Mouse (Mus musculus): ENCODE measurements at regions not wholly inside any gene's neighbourhood (a gene's known extent, or its start where the extent isn't known, plus 50 kb on each side); places are given as distances from the start of the nearest gene placed in this dataset.

DNA sequence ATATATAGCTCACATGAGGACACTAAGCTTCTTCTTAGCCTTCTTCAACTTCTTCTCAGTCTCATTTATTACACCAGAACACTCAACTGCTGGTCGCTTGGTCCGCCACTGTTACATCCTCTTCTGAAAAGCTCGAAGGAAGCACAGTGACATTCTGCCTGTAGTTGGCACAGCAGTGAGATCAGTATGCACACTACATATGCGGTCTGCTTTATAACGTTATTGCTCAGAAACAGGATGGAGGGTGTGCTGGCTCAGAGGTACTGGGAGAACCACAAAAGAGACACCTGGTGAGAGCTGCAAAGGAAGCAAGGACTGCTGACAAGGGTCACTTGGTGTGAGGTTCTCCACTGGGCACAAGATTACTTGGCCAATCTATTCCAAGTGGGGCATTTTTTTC, 179.5 kb downstream of the Ets1 start:
- no peak for DNase-seq

DNA sequence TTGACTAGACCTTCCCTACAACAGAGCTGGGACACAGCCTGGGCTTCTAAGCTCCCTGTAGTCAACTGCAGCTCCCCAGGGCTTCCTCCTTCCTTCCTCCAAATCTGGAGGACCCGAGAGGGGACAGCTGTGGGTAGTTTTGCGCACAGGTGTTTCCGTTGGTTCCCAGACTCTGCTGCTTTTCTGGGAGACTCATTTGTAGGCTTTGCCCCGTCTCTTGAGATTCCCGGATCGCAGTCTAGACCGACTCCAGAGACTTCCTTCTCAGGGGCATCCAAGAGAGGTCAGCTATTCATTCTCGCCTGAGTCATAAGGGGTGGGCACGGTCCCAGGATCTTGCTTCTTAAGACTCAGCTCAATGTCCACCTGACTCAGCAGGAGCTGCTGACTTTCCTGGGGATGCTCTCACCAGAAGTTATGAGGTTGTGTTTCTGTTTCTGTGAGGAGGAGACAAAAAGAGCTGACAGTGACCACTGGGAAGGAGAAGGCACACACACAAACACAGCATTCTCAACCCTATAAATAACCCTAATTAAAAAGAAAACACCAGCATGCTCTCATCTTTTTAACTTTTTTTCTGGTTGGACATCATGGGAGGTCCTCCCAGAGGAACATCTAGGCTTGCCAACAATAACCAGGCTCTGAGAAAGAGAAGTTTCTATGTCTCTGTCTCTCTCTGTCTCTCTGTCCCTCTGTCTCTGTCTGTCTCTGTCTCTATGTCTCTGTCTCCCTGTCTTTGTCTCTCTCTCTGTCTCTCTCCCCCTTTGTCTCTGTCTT, 180.8 kb downstream of the Ets1 start:
- peak; percentile 72 to 75 for DNase-seq

DNA sequence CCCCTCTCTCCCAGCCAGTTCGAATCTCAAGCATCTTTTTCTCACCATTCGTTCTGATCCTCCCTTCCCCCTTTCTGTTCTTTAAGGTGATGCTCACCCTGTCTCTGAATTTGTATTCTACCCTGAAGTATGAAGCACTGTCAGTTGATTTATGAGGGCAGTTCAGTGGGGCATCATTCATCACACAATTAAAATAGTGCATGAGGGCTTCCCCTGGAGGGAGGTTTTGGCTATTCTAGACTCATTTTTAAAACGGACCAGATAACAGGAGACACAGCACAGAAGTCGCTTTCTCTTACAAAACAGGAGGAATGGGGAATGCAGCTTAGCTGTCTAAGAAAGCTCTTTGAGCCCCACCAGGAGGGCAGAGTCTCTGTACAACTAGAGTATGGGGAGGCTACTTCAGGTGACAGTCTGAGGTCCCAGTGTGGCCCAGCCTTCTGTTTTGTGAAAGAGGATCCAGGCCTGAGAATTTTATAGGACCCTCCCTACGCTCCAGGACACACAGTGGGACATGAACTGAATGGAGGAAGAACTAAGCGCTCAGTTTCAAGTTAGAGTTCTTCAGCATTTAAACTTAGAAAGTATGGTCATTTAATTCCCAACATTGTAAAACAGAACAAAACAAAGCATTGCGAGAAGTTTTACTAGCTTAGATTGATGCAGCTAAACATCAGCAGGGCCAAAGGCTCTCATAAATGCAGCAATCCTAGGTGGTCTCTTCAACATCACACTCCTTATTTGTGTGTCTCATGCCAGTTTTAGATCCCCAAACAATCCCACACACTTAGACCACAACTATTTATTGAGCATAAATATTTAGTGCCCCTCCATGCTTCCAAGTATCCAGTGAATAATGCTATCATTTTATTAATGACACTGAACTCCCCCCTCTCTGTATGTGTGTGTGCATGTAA, 181.7 kb downstream of the Ets1 start:
- peak in 1 of 2 experiments; percentile 7 for DNase-seq

DNA sequence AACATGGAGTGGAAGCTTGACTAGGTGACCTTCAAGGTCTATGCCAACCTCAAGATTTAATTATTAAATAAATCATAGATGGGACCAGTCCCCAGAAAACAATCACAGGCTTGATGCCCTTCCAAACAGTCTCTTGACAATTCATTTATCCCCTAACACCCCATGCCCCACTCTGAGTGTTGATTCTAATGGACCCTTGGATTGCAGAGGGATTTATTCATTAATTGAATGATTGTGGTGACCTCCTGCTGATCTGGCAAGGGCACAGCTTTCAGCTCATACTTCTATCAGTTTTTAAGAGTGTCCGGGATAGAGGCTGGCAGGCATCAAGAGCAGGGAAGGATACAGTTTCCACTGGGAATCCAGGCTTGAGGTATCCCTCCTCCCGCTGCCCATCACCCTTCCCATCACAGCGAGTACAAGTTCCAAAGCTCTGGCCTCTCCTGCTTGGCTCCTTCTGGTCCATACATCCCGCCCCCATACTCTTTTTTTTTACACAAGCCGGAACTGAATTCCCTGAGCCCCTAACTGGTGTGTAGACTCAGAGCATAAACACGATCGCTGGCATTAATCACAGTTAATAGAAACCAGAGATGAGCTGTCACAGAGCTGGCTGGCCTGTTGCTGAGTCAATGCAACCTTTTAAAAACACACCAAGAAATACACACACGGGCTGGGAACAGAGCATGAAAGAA, 187.6 kb downstream of the Ets1 start:
- no peak for DNase-seq

DNA sequence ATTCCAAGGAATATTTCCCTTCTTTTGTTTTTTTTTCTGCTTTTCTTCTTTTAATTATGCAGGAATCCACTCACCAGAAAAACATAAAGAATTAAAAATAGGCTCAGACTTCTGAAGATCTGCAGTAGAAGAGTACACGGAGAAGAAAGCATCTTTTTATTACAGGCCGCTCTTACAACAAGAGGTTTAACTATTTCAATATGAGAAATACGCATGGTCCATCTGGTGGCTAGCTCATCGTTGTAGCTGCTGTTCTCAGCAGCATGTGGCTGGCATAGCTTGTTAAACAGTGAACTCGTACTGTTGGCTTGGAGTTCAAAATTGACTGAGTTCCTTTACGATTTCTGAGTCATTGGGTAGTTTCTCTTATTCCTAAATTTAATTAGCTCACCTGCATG, 188.1 kb downstream of the Ets1 start:
- no peak for DNase-seq

DNA sequence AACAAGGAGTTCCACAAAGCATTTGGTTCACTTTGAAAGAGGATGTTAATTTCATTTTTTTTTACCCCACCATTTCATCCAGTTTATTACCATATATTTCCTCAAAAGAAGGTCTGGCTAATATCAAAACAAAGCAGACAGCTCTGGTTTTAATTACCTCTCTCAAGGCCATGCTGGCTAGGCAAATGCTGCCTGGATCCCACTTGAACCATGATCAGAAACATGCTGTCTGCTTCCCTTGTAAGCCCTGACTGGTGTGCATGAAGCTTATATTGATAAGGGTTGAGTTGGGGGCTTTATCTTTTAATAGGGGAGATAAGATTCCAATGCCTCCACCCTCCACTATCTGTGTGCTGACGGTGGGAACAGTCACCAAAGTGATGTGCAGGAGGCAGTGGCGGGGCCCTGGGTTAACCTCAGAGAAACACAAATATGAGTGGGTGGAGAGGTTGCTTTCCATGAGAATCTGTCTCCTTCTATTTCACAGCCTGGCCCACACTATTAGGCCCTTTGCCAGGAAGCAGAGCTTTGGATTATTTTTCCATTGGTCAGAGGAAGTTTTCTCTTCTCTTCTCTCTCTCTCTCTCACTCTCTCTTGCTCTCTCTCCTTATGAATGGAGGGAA, 194.4 kb downstream of the Ets1 start:
- DNase-seq = no peak

DNA sequence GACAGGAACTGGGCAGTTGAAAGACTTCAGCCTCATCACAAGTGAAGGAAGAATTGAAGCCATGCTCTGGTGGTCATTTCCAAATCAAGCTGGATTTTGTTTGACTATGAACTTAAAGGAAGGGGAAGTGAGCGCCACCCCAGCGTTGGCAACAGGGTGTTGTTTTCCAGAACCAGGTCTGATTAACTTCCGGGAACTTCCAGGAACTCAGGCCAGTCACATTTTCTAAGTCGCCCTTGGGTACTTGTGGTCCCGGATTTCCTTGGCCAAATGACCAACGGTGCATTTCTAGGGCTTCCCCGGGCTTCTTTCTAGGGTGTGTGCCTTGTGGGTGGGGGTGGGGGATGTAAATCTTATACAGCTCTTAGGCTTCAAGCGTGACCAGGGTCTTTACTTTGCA, 197.4 kb downstream of the Ets1 start:
- peak in 1 of 2 experiments; percentile 42 for DNase-seq

DNA sequence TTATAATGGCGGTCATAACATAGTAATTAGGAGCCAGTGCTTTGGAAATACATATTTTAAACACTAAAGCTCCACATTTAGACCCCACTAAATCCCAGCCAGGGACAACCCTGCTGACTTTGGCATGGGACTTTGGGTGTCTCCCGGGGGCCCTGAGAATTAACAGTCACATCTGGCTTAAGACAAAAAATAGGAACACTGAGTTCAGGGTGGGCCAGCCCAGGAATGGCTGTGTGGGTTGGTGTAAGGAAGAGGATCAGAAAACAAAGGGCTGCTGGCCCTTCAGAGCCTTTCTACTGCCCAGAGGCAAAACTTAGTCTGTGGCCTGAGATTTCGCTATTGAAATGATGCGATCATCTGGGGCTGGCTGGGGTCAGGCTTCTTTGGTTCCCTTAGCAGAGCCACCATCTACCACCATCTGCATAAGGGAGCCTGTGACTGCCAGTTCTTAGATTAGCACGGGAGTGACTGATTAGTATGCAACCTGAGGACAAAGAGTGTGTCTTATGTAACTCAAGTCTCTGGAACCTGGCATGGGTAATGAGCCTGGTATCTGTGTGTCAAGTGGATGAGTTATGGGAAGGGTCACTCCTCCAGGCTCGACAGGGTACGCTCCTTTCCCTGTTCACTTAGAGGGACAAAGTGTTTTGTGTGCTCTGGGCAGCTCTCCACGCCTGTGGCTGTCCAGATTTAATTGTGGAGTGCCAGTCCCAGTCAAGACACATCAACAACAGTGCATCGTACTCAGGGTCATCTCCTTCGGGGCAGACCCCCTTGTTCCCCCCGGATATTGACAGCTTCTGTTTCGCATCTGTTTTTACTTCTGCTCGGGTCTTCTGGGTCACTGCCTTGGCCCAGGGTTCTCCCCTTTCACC, 199.0 kb downstream of the Ets1 start:
- no peak for DNase-seq

DNA sequence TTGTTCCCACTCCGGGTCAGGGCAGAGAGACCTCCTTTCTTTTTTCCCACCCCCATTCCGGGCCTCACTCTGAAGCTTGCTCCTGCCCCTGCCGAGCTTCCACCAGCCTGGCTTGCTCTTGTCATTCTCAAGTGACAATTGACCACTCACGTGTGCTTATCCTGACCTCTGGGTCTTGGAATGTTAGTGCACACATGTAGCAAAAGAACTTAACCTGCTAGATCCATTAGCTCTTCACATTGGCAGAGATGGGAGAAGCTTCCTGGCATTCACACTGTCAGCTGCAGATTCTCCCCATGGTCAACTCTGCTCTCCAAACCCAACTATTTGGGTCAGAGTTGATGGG, 199.6 kb downstream of the Ets1 start:
- DNase-seq = no peak

DNA sequence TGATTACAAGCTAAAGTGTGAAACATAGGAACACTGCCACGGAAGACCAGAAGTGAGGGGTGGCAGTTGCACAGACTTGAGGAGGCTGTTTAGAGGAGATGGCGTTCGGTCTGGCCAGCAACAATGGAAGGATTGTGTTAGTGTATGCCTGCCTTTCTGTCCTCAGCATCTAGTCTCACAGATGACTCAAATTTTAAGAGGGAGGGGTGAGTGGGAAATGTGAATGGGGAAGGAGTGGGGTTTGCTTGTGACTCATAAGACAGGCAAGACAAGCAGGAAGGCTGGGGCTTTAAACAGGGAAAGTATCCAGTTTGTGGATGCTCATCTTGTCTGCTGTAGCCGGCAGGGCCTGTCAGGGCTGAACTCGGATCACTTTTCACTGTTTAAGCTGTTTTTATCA, 200.3 kb downstream of the Ets1 start:
- DNase-seq = no peak

DNA sequence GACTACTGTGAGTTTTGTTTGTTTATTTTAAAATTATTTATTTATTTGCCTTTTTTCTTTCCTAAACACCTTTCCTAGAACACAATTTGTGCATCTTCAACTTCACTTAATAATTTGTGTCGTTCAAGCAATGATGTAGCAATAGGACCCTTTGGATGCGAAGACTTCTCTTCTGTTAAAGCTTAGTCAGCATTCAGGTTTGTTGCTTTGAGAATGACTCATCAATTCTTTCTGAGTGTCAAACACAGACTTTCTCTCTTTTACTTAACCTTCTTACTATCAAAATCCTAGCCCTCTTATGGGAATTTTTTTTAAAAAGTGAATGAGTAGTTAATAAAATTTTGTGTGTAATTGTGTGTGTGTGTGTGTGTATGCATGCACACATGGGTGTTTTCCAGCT, 211.3 kb downstream of the Ets1 start:
- DNase-seq = no peak

DNA sequence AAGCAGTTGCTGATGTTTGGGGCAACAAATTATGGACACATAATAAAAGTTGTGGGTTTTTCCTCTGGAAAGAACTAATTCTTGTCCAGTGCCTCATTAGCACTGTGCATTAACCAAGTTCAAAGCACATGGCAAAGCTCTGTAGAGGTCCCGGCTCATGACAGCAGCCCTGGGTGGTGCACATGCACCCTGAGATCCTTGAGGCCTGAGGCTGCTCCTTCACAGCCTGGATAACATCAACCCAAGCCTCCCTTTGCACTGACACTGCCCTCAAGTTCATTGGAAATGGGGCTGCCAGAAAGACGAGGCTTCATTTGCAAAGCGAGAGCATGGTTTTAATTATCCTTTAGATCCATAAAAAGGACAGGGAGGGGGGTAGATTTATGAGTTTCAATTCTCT, 216.3 kb downstream of the Ets1 start:
- no peak for DNase-seq

DNA sequence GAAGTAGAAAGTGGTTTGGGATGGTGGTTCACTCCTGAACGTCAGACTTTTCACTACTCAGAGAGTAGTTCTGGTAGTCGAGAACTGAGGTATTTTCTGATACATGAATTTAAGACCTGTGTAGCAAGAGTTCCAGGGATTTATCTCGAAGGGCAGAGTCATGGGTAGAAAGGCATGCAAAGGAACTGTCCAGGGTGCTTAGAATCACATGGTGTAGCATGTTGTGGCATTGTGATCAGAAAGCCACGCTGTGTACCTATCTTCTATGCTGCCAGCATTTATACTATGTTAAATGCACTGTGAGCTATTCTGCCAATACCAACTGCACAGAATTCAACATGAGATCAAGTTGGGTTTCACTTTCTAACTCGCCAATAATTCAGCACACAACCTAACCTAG, 227.3 kb downstream of the Ets1 start:
- DNase-seq = peak in 1 of 2 experiments; percentile 10

DNA sequence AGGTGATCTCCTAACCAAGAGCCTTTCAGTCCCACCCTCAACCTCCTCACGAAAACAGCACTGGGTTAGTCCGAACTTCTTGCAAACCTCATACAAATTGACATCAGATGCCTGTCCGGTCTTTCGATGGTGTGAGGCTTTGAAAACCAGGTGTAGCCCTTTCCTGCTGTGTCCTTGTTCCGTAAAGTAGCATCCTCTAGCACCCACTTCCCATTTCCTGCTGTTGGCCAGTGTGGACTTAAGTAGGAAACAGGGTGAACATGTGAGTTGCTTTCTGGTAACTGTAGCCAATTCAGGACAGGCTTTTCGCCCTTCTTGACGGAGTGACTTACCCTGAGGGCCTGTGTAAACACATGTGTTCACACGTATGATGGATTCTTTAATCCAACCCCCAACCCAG, 232.9 kb downstream of the Ets1 start:
- DNase-seq = no peak

DNA sequence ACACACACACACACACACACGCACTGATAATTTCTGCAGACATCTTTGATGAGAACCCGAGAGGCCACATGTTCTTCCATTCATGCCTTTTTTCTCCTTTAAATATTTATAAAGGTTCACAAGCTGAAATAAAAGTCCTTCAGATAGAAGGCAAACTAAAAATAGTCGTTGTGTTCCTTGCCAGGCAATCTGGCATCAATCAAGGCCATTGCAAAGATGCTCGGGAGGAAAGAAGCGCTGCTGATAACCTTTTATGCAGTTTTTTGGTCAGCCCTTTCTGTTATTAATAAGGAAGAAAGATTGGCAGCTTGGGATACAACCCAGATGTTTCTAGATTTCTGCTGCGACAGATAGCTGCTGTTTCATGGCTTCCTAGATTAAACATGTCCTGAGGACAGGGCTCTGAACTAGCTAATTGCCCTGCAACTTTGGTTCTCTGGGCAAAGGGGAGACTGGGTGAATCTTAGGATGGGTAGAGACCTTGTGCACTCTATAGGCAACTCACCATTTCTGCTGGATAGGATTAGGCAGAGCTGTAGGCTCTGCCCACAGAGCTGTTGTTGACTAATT, 238.4 kb downstream of the Ets1 start:
- DNase-seq = peak in 1 of 2 experiments; percentile 15

DNA sequence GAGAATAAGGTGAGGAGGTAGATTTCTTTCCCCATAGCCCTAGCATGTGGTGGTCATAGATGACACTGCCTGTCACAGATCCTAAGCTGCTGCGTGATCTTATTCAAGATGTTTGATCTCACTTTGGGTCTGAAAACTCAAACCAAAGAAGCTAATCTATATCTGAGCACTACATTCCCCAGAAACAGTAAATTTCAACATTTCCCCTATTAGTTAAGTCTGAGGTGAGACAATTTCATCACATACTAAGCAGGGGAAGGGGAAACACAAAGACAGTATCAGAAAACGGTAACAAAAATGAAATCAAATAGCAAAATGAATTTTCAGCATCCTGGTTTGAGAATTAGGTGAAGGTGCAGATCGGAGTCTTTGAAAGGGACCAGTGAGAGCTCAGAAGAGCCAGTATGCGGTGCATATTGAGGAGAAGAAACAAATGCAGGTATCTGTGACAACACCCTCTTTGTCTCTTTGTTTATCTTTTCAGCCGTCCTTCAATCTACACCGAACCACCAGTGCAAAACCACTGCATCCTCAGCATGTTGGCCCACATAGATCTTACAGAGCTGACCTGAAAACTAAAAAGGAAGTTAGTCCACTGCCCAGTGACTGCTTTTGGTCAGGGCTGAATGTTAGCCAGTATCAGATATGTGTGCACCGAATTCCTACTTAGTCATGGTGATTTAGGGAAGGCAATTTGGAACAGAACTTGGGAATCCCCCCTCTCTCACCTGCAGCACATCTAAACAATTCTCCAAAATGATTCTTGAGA, 247.0 kb downstream of the Ets1 start:
- no peak for DNase-seq

DNA sequence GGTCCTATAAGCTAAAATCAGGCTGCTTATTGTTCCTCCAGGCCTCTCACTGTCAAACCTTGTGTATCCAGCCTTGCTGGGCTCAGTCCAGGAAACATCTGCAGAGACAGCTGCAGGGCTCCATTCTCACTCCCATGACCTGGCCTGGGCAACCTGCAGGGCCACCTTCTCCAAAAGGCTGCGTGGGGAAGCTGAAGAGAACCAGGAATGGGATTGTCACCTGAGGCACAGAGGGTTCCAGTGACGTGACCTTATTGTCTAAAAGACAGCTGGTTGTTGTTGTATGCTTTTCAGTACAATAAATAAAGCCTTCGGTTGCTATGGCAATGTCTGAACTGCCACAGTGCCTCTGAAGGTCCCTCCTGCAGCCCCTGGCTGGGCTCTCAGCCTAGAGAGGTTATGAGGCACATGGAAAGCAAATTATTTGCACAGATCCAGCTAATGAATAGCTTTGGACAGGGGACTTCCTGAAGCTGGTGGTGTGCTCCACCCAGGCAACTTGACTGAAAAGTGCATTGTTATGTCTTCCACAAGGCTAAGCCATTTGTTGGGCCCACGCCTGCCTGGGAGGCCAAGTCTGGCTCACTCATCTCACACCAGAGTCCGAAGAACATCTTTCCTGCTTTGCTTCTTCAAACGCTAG, 250.1 kb downstream of the Ets1 start:
- DNase-seq = peak; percentile 38 to 72

DNA sequence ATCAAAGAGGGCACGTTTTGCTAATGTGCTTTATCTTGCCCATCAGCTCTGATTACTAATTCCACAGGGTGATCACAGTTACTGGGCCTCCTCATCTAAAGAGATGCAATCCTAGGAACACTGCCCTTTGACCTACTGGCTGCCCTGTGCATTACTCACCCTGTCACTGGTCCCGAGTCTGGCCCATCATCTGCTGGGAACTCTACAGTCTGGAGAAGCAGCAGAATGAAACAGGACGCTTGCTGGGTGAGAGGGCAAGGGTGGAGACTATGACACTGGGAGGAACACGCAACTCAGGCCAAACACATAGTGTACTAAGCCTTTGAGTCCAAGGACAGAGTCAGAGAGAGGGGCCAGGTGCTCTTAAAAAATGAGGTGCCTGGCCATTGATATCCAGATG, 263.8 kb downstream of the Ets1 start:
- DNase-seq = peak in 1 of 2 experiments; percentile 35

DNA sequence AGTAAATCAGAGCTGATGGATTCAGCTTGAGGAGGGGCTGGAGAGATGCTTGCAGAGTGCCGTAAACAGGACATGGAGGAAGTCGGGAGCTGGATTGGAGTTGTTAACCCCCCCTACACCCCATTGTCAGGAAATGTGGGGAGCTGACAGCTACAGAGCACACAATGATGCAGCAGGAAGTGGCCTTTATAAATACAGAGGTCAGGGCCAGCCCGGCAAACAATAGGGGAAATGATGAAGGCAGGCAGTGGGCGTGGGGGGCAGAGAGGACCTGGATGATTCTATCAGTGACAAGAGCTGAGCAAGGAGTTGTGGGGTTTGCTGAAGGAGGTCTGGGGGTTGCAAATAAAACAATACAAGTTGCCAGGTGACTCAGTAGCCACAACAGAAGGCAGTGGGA, 265.3 kb downstream of the Ets1 start:
- peak; percentile 72 to 86 for DNase-seq

DNA sequence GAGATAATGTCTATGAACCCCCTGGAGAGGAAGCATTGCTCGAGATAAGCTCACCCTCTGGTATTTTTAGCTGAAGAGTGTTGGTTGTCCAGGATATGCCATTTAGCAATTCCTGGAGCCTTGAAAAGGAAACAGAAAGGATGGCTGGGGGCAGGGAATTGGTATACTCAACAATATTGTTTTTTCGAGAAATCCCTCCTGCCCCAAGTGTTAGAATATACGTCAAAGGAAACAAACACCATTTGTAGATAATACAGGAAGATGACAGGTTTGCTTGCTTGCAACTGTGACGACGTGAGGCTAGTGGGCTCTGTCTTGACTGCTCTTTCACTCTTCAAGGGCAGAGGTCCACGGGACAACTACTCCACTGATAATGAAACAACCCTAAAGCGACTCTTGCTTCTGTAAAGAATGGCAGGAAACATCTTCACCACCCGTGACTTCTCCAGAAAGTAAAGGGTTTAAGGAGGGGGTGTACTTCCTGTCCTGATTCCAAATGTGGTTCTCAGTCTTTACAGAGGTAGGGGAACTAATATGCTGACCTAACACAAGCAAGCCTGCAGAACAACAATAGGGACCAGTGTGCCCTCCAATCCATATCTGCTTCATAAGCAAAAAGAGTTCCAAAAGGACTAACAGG, 270.3 kb downstream of the Ets1 start:
- peak; percentile 42 to 50 for DNase-seq

Data from kidney, postnatal 25 days (tissue).